Mouse (Mus musculus): ENCODE measurements around the gene Khdc3. TPM values are rescaled to one million over a fixed set of nuclear protein-coding genes. Genes with fewer than 3 reads are reported as not detected.
"Not testable (repeated sequence)": the region's sequence is repeated elsewhere in the genome, so short reads cannot be mapped to it uniquely, and the experiment has no call there.

Khdc3 gene
- polyA plus RNA-seq, 1 experiment from 2014 or later: not detected

GRCm38 (mm10) chr9:73105771-73106170 is 4.1 kb downstream of the Khdc3 start:
- Histone ChIP-seq H3K9me3 (ENCODE audit: control insufficient read depth, low read length) (no peaks in the 10 kb centered on the region), H3K9ac (ENCODE audit: low read depth, low read length) (no peak overlapping the region), H3K36me3 (ENCODE audit: control insufficient read depth, insufficient read depth, low read length) (no peaks in the 10 kb centered on the region), H3K27ac (ENCODE audit: low read depth, low read length) (no peak overlapping the region), H3K4me2 (no peak overlapping the region), H3K4me1 (replicated peaks; ENCODE audit: control insufficient read depth, insufficient read depth, low read length) (peaks cover 5% of the 10 kb centered on the region; the same call in 1 of the 2 replicates), H3K4me3 (ENCODE audit: low read depth, low read length) (no peak overlapping the region), H3K27me3 (replicated peaks; ENCODE audit: control insufficient read depth, insufficient read depth, low read length) (peaks cover 32% of the 10 kb centered on the region)
- DNase-seq (ENCODE audit: low spot score): no peak
- no peak for ATAC-seq (replicated peaks; ENCODE audit: low FRiP score)

- peaks cover 12% of the 10 kb centered on the region for H3K36me3 ChIP-seq (ENCODE audit: control insufficient read depth, insufficient read depth, low read length)
- peak within 1 kb of the TSS; percentile 75 for H3K4me2 ChIP-seq
- DNase-seq (ENCODE audit: low spot score): peak; percentile 79
- H3K4me1 ChIP-seq (replicated peaks; ENCODE audit: control insufficient read depth, insufficient read depth, low read length): no peaks in the 10 kb centered on the region
- peak within 1 kb of the TSS; percentile 76 for H3K27ac ChIP-seq (ENCODE audit: low read depth, low read length)
- ATAC-seq (replicated peaks; ENCODE audit: low FRiP score): peak; percentile 97
- WGBS: under 1% methylated on average over 64 of the region's 64 CpGs
- H3K4me3 ChIP-seq (ENCODE audit: low read depth, low read length): peak within 1 kb of the TSS; percentile 80
- no peaks in the 10 kb centered on the region for H3K27me3 ChIP-seq (replicated peaks; ENCODE audit: control insufficient read depth, insufficient read depth, low read length)
- peak within 1 kb of the TSS; percentile 76 for H3K9ac ChIP-seq (ENCODE audit: low read depth, low read length)
- H3K9me3 ChIP-seq (ENCODE audit: control insufficient read depth, low read length): no peaks in the 10 kb centered on the region
Measured at GRCm38 (mm10) chr9:73112919-73113906, 11.6 kb downstream of the Khdc3 start, which contains the start of gene Rsl24d1. Rsl24d1 (plus strand) TSS chr9:73113426.

- not testable (repeated sequence) for H3K4me1 ChIP-seq (replicated peaks; ENCODE audit: control insufficient read depth, insufficient read depth, low read length); ATAC-seq (replicated peaks; ENCODE audit: low FRiP score); H3K9me3 ChIP-seq (ENCODE audit: control insufficient read depth, low read length); H3K9ac ChIP-seq (ENCODE audit: low read depth, low read length); H3K27me3 ChIP-seq (replicated peaks; ENCODE audit: control insufficient read depth, insufficient read depth, low read length); DNase-seq (ENCODE audit: low spot score); H3K4me2 ChIP-seq; H3K4me3 ChIP-seq (ENCODE audit: low read depth, low read length); H3K27ac ChIP-seq (ENCODE audit: low read depth, low read length)
- H3K36me3 ChIP-seq (ENCODE audit: control insufficient read depth, insufficient read depth, low read length): peaks cover 26% of the 10 kb centered on the region
- WGBS: 80% methylated on average over 4 of the region's 6 CpGs
Measured at GRCm38 (mm10) chr9:73116704-73117103, 15.1 kb downstream of the Khdc3 start.

- no peak overlapping the region for H3K4me2 ChIP-seq
- H3K4me3 ChIP-seq (ENCODE audit: low read depth, low read length): no peak overlapping the region
- 85% methylated on average over 4 of the region's 4 CpGs for WGBS
- H3K27me3 ChIP-seq (replicated peaks; ENCODE audit: control insufficient read depth, insufficient read depth, low read length): no peaks in the 10 kb centered on the region
- peaks cover 26% of the 10 kb centered on the region for H3K36me3 ChIP-seq (ENCODE audit: control insufficient read depth, insufficient read depth, low read length)
- no peak overlapping the region for H3K9ac ChIP-seq (ENCODE audit: low read depth, low read length)
- ATAC-seq (replicated peaks; ENCODE audit: low FRiP score): no peak
- no peak overlapping the region for H3K27ac ChIP-seq (ENCODE audit: low read depth, low read length)
- DNase-seq (ENCODE audit: low spot score): no peak
- no peaks in the 10 kb centered on the region for H3K9me3 ChIP-seq (ENCODE audit: control insufficient read depth, low read length)
- no peaks in the 10 kb centered on the region for H3K4me1 ChIP-seq (replicated peaks; ENCODE audit: control insufficient read depth, insufficient read depth, low read length)
Measured at GRCm38 (mm10) chr9:73118012-73118411, 16.4 kb downstream of the Khdc3 start.

GRCm38 (mm10) chr9:73121735-73122134 is 20.1 kb downstream of the Khdc3 start:
- 75% methylated on average over 8 of the region's 8 CpGs for WGBS
- H3K27me3 ChIP-seq (replicated peaks; ENCODE audit: control insufficient read depth, insufficient read depth, low read length): no peaks in the 10 kb centered on the region
- DNase-seq (ENCODE audit: low spot score): no peak
- no peak overlapping the region for H3K9ac ChIP-seq (ENCODE audit: low read depth, low read length)
- H3K4me2 ChIP-seq: no peak overlapping the region
- H3K4me1 ChIP-seq (replicated peaks; ENCODE audit: control insufficient read depth, insufficient read depth, low read length): no peaks in the 10 kb centered on the region
- no peak for ATAC-seq (replicated peaks; ENCODE audit: low FRiP score)
- no peak overlapping the region for H3K4me3 ChIP-seq (ENCODE audit: low read depth, low read length)
- no peak overlapping the region for H3K27ac ChIP-seq (ENCODE audit: low read depth, low read length)
- no peaks in the 10 kb centered on the region for H3K9me3 ChIP-seq (ENCODE audit: control insufficient read depth, low read length)
- peaks cover 40% of the 10 kb centered on the region for H3K36me3 ChIP-seq (ENCODE audit: control insufficient read depth, insufficient read depth, low read length)

- H3K4me2 ChIP-seq: no peak overlapping the region
- peaks cover 40% of the 10 kb centered on the region for H3K36me3 ChIP-seq (ENCODE audit: control insufficient read depth, insufficient read depth, low read length)
- no peak overlapping the region for H3K27ac ChIP-seq (ENCODE audit: low read depth, low read length)
- DNase-seq (ENCODE audit: low spot score) (no peak), ATAC-seq (replicated peaks; ENCODE audit: low FRiP score) (no peak)
- no peaks in the 10 kb centered on the region for H3K9me3 ChIP-seq (ENCODE audit: control insufficient read depth, low read length)
- H3K4me1 ChIP-seq (replicated peaks; ENCODE audit: control insufficient read depth, insufficient read depth, low read length): no peaks in the 10 kb centered on the region
- 70% methylated on average over 8 of the region's 8 CpGs for WGBS
- H3K9ac ChIP-seq (ENCODE audit: low read depth, low read length): no peak overlapping the region
- H3K27me3 ChIP-seq (replicated peaks; ENCODE audit: control insufficient read depth, insufficient read depth, low read length): no peaks in the 10 kb centered on the region
- no peak overlapping the region for H3K4me3 ChIP-seq (ENCODE audit: low read depth, low read length)
Measured at GRCm38 (mm10) chr9:73125043-73125570, 23.5 kb downstream of the Khdc3 start.

GRCm38 (mm10) chr9:73127457-73127856 is 25.8 kb downstream of the Khdc3 start:
- DNase-seq (ENCODE audit: low spot score) (no peak), ATAC-seq (replicated peaks; ENCODE audit: low FRiP score) (no peak)
- Histone ChIP-seq H3K36me3 (ENCODE audit: control insufficient read depth, insufficient read depth, low read length) (peaks cover 30% of the 10 kb centered on the region), H3K4me1 (replicated peaks; ENCODE audit: control insufficient read depth, insufficient read depth, low read length) (no peaks in the 10 kb centered on the region), H3K4me2 (no peak overlapping the region), H3K27me3 (replicated peaks; ENCODE audit: control insufficient read depth, insufficient read depth, low read length) (no peaks in the 10 kb centered on the region), H3K27ac (ENCODE audit: low read depth, low read length) (no peak overlapping the region), H3K9ac (ENCODE audit: low read depth, low read length) (no peak overlapping the region), H3K9me3 (ENCODE audit: control insufficient read depth, low read length) (no peaks in the 10 kb centered on the region), H3K4me3 (ENCODE audit: low read depth, low read length) (no peak overlapping the region)
- 81% methylated on average over 2 of the region's 2 CpGs for WGBS

- ATAC-seq (replicated peaks; ENCODE audit: low FRiP score) (no peak), DNase-seq (ENCODE audit: low spot score) (no peak)
- Histone ChIP-seq H3K36me3 (ENCODE audit: control insufficient read depth, insufficient read depth, low read length) (peaks cover 24% of the 10 kb centered on the region), H3K4me1 (replicated peaks; ENCODE audit: control insufficient read depth, insufficient read depth, low read length) (no peaks in the 10 kb centered on the region), H3K4me3 (ENCODE audit: low read depth, low read length) (no peak overlapping the region), H3K9ac (ENCODE audit: low read depth, low read length) (no peak overlapping the region), H3K27me3 (replicated peaks; ENCODE audit: control insufficient read depth, insufficient read depth, low read length) (no peaks in the 10 kb centered on the region), H3K27ac (ENCODE audit: low read depth, low read length) (no peak overlapping the region), H3K4me2 (no peak overlapping the region), H3K9me3 (ENCODE audit: control insufficient read depth, low read length) (no peaks in the 10 kb centered on the region)
- 79% methylated on average over 8 of the region's 8 CpGs for WGBS
Measured at GRCm38 (mm10) chr9:73129875-73130274, 28.2 kb downstream of the Khdc3 start.

All from liver, embryonic 11.5 days (tissue).